Mouse (Mus musculus): ENCODE data around the gene 2700097O09Rik.
"Not testable (repeated sequence)": the region's sequence is repeated elsewhere in the genome, so short reads cannot be mapped to it uniquely, and the experiment has no call there.

Gene 2700097O09Rik

GRCm38 (mm10) chr12:55049731-55050353 lies 30.1 kb downstream of the 2700097O09Rik start:
- DNase-seq (ENCODE audit: low read depth in 1 of 2, low spot score in 2 of 2): no peak

- DNase-seq (ENCODE audit: low read depth in 1 of 2, low spot score in 2 of 2): no peak
Measured at GRCm38 (mm10) chr12:55041011-55041410, 38.9 kb downstream of the 2700097O09Rik start.

GRCm38 (mm10) chr12:55027088-55027487 lies 52.8 kb downstream of the 2700097O09Rik start:
- DNase-seq (ENCODE audit: low read depth in 1 of 2, low spot score in 2 of 2): no peak

GRCm38 (mm10) chr12:55023284-55023683 lies 56.6 kb downstream of the 2700097O09Rik start:
- DNase-seq (ENCODE audit: low read depth in 1 of 2, low spot score in 2 of 2): no peak

GRCm38 (mm10) chr12:55019421-55019877 lies 60.5 kb downstream of the 2700097O09Rik start:
- DNase-seq (ENCODE audit: low read depth in 1 of 2, low spot score in 2 of 2): peak; percentile 14 to 34

GRCm38 (mm10) chr12:55017119-55017721 lies 62.7 kb downstream of the 2700097O09Rik start:
- no peak for DNase-seq (ENCODE audit: low read depth in 1 of 2, low spot score in 2 of 2)

GRCm38 (mm10) chr12:55016339-55017118 lies 63.4 kb downstream of the 2700097O09Rik start:
- DNase-seq (ENCODE audit: low read depth in 1 of 2, low spot score in 2 of 2): no peak

- DNase-seq (ENCODE audit: low read depth in 1 of 2, low spot score in 2 of 2): no peak
Measured at GRCm38 (mm10) chr12:55015428-55015827, 64.5 kb downstream of the 2700097O09Rik start.

GRCm38 (mm10) chr12:55013626-55014398 lies 66.1 kb downstream of the 2700097O09Rik start, which contains the start of gene Baz1a:
Baz1a (minus strand) TSS chr12:55014348.
- DNase-seq (ENCODE audit: low read depth in 1 of 2, low spot score in 2 of 2): no peak

GRCm38 (mm10) chr12:55013031-55013430 lies 66.9 kb downstream of the 2700097O09Rik start:
- no peak for DNase-seq (ENCODE audit: low read depth in 1 of 2, low spot score in 2 of 2)

GRCm38 (mm10) chr12:55007361-55008008 lies 72.4 kb downstream of the 2700097O09Rik start:
- DNase-seq (ENCODE audit: low read depth in 1 of 2, low spot score in 2 of 2): no peak

- DNase-seq (ENCODE audit: low read depth in 1 of 2, low spot score in 2 of 2): no peak
Measured at GRCm38 (mm10) chr12:55006071-55006470, 73.8 kb downstream of the 2700097O09Rik start.

GRCm38 (mm10) chr12:55004396-55004795 lies 75.5 kb downstream of the 2700097O09Rik start:
- no peak for DNase-seq (ENCODE audit: low read depth in 1 of 2, low spot score in 2 of 2)

GRCm38 (mm10) chr12:55003843-55004242 lies 76.1 kb downstream of the 2700097O09Rik start:
- DNase-seq (ENCODE audit: low read depth in 1 of 2, low spot score in 2 of 2): no peak

- not testable (repeated sequence) for DNase-seq (ENCODE audit: low read depth in 1 of 2, low spot score in 2 of 2)
Measured at GRCm38 (mm10) chr12:55002532-55002931, 77.4 kb downstream of the 2700097O09Rik start.

- DNase-seq (ENCODE audit: low read depth in 1 of 2, low spot score in 2 of 2): peak; percentile 84 to 87
Measured at GRCm38 (mm10) chr12:54999016-54999690, 80.8 kb downstream of the 2700097O09Rik start.

- DNase-seq (ENCODE audit: low read depth in 1 of 2, low spot score in 2 of 2): no peak
Measured at GRCm38 (mm10) chr12:54998411-54998810, 81.5 kb downstream of the 2700097O09Rik start.

- DNase-seq (ENCODE audit: low read depth in 1 of 2, low spot score in 2 of 2): no peak
Measured at GRCm38 (mm10) chr12:54996979-54997474, 82.9 kb downstream of the 2700097O09Rik start.

GRCm38 (mm10) chr12:54995965-54996364 lies 83.9 kb downstream of the 2700097O09Rik start:
- DNase-seq (ENCODE audit: low read depth in 1 of 2, low spot score in 2 of 2): no peak

All from monocyte, adult 2 months (primary cell).